Mouse (Mus musculus) midbrain, embryonic 16.5 days (tissue): ENCODE measurements at regions not wholly inside any gene's neighbourhood (a gene's known extent, or its start where the extent isn't known, plus 50 kb on each side); places are given as distances from the start of the nearest gene placed in this dataset.

Experiments
- ATAC-seq: fragments of 200-750 bp; cut with Nextera tagmentation; 2 replicates; pipeline ENCODE4 v1.8.0; 2017; ENCODE audit warnings: moderate TSS enrichment
- H3K27ac ChIP-seq: fragments of 300-500 bp; sonication (generic); 2 replicates; pipeline ENCODE4 v1.5.1; 2014; ENCODE audit warnings: mild to moderate bottlenecking, low read length, mixed read lengths
- H3K27me3 ChIP-seq: fragments of 300-500 bp; sonication (generic); 2 replicates; pipeline ENCODE4 v1.6.1; 2014; ENCODE audit warnings: low read depth, low read length, mixed read lengths; ENCODE audit not compliant: control insufficient read depth, insufficient read depth
- H3K36me3 ChIP-seq: fragments of 300-500 bp; sonication (generic); 2 replicates; pipeline ENCODE4 v1.6.1; 2014; ENCODE audit warnings: mild to moderate bottlenecking, low read length, moderate library complexity, mixed read lengths; ENCODE audit not compliant: control insufficient read depth, insufficient read depth
- H3K4me1 ChIP-seq: fragments of 300-500 bp; sonication (generic); 2 replicates; pipeline ENCODE4 v1.6.1; 2014; ENCODE audit warnings: mild to moderate bottlenecking, low read length, mixed read lengths; ENCODE audit not compliant: control insufficient read depth, insufficient read depth
- H3K4me2 ChIP-seq: fragments of 300-500 bp; sonication (generic); 2 replicates; pipeline ENCODE4 v1.6.1; 2014; ENCODE audit warnings: mild to moderate bottlenecking, low read length, mixed read lengths
- H3K4me3 ChIP-seq: fragments of 300-500 bp; sonication (generic); 2 replicates; pipeline ENCODE4 v1.5.1; 2014; ENCODE audit warnings: low read depth, mild to moderate bottlenecking, low read length, moderate library complexity, mixed read lengths
- H3K9ac ChIP-seq: fragments of 300-500 bp; sonication (generic); 2 replicates; pipeline ENCODE4 v1.6.1; 2014; ENCODE audit warnings: low read depth, low read length, mixed read lengths
- H3K9me3 ChIP-seq: fragments of 300-500 bp; sonication (generic); replicated peaks from 2 replicates; pipeline ENCODE4 v1.6.1; 2014; ENCODE audit warnings: mild to moderate bottlenecking, low read length, mixed read lengths; ENCODE audit not compliant: control insufficient read depth, poor library complexity, severe bottlenecking
- WGBS: fragments of 180-500 bp; shearing (Covaris S2); extraction: QIAGEN DNeasy Blood & Tissue Kit; methylation state at CpG from one replicate; pipeline ENCODE4 v1.1.7; 2014; 5-methylcytosine and 5-hydroxymethylcytosine counted together

- H3K9me3 ChIP-seq: no peaks in the 10 kb centered on the region
- WGBS: 48% methylated on average over 2 of the region's 2 CpGs
- H3K27me3 ChIP-seq: no peaks in the 10 kb centered on the region
- no peak overlapping the region for H3K9ac ChIP-seq
- no peak overlapping the region for H3K4me2 ChIP-seq
- no peak overlapping the region for H3K27ac ChIP-seq
- no peak for ATAC-seq
- no peak overlapping the region for H3K4me3 ChIP-seq
- no peaks in the 10 kb centered on the region for H3K36me3 ChIP-seq
- H3K4me1 ChIP-seq: no peaks in the 10 kb centered on the region
Observed at GRCm38 (mm10) chr5:46960749-46961148, 1022.2 kb upstream of the Slit2 start.

- 86% methylated on average over 7 of the region's 7 CpGs for WGBS
- H3K4me1 ChIP-seq: no peaks in the 10 kb centered on the region
- no peak overlapping the region for H3K4me2 ChIP-seq
- no peaks in the 10 kb centered on the region for H3K27me3 ChIP-seq
- no peak overlapping the region for H3K27ac ChIP-seq
- H3K4me3 ChIP-seq: no peak overlapping the region
- no peak overlapping the region for H3K9ac ChIP-seq
- no peaks in the 10 kb centered on the region for H3K9me3 ChIP-seq
- ATAC-seq: no peak
- H3K36me3 ChIP-seq: no peaks in the 10 kb centered on the region
Observed at GRCm38 (mm10) chr5:46926324-46926723, 1056.6 kb upstream of the Slit2 start.

- Histone ChIP-seq H3K4me1 (no peaks in the 10 kb centered on the region), H3K27me3 (no peaks in the 10 kb centered on the region), H3K27ac (no peak overlapping the region), H3K9me3 (no peaks in the 10 kb centered on the region), H3K9ac (no peak overlapping the region), H3K4me3 (no peak overlapping the region), H3K36me3 (no peaks in the 10 kb centered on the region), H3K4me2 (no peak overlapping the region)
- WGBS: 76% methylated on average over 2 of the region's 2 CpGs
- ATAC-seq: no peak
Observed at GRCm38 (mm10) chr5:46901909-46902308, 1044.5 kb upstream of the Lcorl start.

- Histone ChIP-seq H3K9ac (no peak overlapping the region), H3K27me3 (no peaks in the 10 kb centered on the region), H3K4me1 (no peaks in the 10 kb centered on the region), H3K4me2 (no peak overlapping the region), H3K4me3 (no peak overlapping the region), H3K27ac (no peak overlapping the region), H3K9me3 (no peaks in the 10 kb centered on the region), H3K36me3 (no peaks in the 10 kb centered on the region)
- no peak for ATAC-seq
- 82% methylated on average over 2 of the region's 2 CpGs for WGBS
Observed at GRCm38 (mm10) chr5:46894037-46894436, 1036.6 kb upstream of the Lcorl start.

- H3K4me3 ChIP-seq: no peak overlapping the region
- no peak overlapping the region for H3K27ac ChIP-seq
- no peak overlapping the region for H3K4me2 ChIP-seq
- ATAC-seq: no peak
- no peaks in the 10 kb centered on the region for H3K4me1 ChIP-seq
- no peak overlapping the region for H3K9ac ChIP-seq
- H3K9me3 ChIP-seq: no peaks in the 10 kb centered on the region
- H3K36me3 ChIP-seq: no peaks in the 10 kb centered on the region
- no peaks in the 10 kb centered on the region for H3K27me3 ChIP-seq
Observed at GRCm38 (mm10) chr5:46883956-46884355, 1026.5 kb upstream of the Lcorl start.

- Histone ChIP-seq H3K36me3 (no peaks in the 10 kb centered on the region), H3K27me3 (no peaks in the 10 kb centered on the region), H3K9ac (no peak overlapping the region), H3K4me3 (no peak overlapping the region), H3K4me1 (no peaks in the 10 kb centered on the region), H3K9me3 (no peaks in the 10 kb centered on the region), H3K27ac (no peak overlapping the region), H3K4me2 (no peak overlapping the region)
- ATAC-seq: no peak
Observed at GRCm38 (mm10) chr5:46856837-46857236, 999.4 kb upstream of the Lcorl start.

- Histone ChIP-seq H3K9ac (no peak overlapping the region), H3K9me3 (no peaks in the 10 kb centered on the region), H3K27ac (no peak overlapping the region), H3K27me3 (no peaks in the 10 kb centered on the region), H3K4me2 (no peak overlapping the region), H3K4me1 (no peaks in the 10 kb centered on the region), H3K4me3 (no peak overlapping the region), H3K36me3 (no peaks in the 10 kb centered on the region)
- peak; percentile 21; the same call in 1 of the 2 replicates for ATAC-seq
- WGBS: 37% methylated on average over 2 of the region's 2 CpGs
Observed at GRCm38 (mm10) chr5:46845175-46845574, 987.8 kb upstream of the Lcorl start.

- no peak for ATAC-seq
- 88% methylated on average over 4 of the region's 4 CpGs for WGBS
- H3K27ac ChIP-seq: no peak overlapping the region
Observed at GRCm38 (mm10) chr5:46836810-46837209, 979.4 kb upstream of the Lcorl start.

GRCm38 (mm10) chr5:46830797-46831618 lies 973.6 kb upstream of the Lcorl start:
- Histone ChIP-seq H3K27ac (no peak overlapping the region), H3K36me3 (no peaks in the 10 kb centered on the region), H3K27me3 (no peaks in the 10 kb centered on the region), H3K9me3 (no peaks in the 10 kb centered on the region), H3K4me2 (no peak overlapping the region), H3K4me3 (no peak overlapping the region), H3K9ac (no peak overlapping the region), H3K4me1 (no peaks in the 10 kb centered on the region)
- WGBS: 13% methylated on average over 9 of the region's 9 CpGs
- peak; percentile 71 for ATAC-seq

More at GRCm38 (mm10) chr5:46836810-46837209, 979.4 kb upstream of the Lcorl start:
- H3K4me3 ChIP-seq: no peak overlapping the region
- H3K4me1 ChIP-seq: no peaks in the 10 kb centered on the region
- no peaks in the 10 kb centered on the region for H3K36me3 ChIP-seq
- H3K9me3 ChIP-seq: no peaks in the 10 kb centered on the region
- no peak overlapping the region for H3K4me2 ChIP-seq
- no peak overlapping the region for H3K9ac ChIP-seq
- no peaks in the 10 kb centered on the region for H3K27me3 ChIP-seq
